Mouse (Mus musculus): ENCODE results near the gene Arhgef12.

DNA sequence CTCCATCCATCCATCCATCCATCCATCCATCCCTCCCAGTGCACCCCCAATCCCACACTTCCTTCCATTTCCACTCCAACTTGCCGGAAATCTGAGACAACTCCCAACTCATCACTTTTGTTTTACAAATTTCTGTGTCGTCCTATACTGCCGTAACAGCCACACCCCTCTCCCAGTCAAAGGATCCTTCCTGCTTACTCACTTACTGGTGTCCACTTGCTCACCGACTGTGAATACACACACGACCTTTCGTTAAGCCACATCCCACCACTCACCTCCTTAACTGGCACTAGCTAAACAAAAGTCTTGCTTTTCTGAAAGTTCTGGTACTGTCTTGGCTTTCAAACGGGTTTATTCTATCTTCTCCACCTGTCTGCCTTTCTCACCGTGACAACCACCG, 87.4 kb downstream of the Arhgef12 start:
- TF ChIP-seq POLR2A (IDR thresholded peaks at IDR 0.05; ENCODE audit: low read depth, low read length) (no peak), CTCF (IDR thresholded peaks at IDR 0.05; ENCODE audit: extremely low read depth, insufficient read length, insufficient replicate concordance, low read depth, low read length) (no peak)
